Mouse (Mus musculus) right cerebral cortex, adult 18-20 months (tissue): ENCODE measurements around the gene Pex11b.
A peak's percentile ranks its signal among the peaks of the same experiment; 100 is the strongest.
"Not testable (repeated sequence)": the region's sequence is repeated elsewhere in the genome, so short reads cannot be mapped to it uniquely, and the experiment has no call there.

Source experiments
- DNase-seq: peaks from one replicate; pipeline ENCODE4 v3.0.0; 2022; ENCODE audit warnings: mixed read lengths

Pex11b gene

DNA sequence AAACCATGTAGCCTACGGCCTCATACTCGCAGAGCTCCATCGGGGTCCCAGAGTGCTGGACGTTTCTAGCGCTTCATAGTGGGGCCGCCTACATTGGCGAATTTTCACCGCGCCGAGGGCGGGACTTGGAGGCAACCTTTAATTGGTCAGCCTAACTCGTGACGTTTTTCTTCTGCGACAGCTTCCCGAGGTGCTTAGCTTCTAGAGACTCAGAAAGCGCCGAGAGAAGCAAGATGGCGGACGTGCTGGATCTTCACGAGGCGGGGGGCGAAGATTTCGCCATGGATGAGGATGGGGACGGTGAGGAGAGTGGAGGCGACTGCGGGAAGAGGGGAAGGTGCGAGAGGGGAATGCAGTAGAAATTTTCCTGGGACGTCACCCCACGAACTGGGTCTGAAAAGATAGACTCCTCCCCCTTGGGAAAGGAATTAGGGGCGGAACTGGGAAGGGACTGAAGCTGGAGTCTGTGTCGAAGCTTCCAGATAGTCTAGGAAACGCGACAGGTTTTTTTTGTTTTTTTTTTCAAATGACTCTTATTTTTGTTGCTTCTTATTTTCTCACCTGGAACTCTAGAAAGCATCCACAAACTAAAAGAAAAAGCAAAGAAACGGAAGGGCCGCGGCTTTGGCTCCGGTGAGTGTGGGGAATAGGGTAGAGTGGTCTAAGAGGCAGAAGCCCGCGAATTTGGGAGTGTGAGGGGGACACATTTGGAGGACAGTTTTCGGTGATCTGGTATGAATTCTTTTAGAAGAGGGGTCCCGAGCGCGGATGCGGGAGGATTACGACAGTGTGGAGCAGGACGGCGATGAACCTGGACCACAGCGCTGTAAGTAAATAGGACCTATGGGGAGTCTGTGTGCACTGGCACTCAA lies 5.2 kb upstream of the Pex11b start, which contains the start of gene Rbm8a:
Rbm8a (plus strand) TSS at position 205 of the 872 bp plus-strand sequence.
- peak; percentile 98 for DNase-seq

DNA sequence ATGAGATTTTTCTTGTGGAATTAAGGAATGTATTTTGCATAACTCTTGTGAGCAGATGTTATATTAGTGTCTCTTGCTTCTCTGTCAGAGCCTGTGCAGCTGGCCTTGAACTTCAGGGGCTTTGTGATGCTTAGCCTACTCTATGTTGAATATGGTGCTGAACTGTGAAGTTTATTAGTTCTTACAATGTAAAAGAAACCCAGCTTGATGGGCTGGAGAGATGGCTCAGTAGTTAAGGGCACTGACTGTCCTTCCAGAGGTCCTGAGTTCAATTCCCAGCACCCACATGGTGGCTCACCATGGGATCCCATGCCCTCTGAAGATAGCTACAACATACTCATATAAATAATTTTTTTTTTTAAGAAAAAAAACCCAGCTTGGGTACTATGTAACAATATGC lies 3.1 kb upstream of the Pex11b start:
- DNase-seq, result no peak

DNA sequence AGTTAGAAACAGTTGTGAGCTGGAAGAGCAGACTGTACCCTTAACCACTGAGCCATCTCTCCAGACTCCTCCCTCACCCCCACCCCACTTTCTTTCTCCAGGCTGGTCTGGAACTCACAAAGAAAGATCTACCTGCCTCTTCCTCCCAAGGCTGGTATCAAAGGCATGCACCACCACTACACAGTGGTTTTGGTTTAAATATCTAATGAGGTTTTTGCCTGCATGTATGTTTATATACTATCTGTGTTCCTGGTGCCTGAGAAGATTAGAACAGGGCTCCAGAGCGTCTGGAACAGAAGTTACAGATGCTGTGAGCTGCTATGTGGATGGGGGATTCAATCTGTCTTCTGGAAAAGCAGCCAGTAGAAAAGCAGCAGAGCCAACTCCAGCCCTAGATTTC lies 1.2 kb upstream of the Pex11b start:
- no peak for DNase-seq

DNA sequence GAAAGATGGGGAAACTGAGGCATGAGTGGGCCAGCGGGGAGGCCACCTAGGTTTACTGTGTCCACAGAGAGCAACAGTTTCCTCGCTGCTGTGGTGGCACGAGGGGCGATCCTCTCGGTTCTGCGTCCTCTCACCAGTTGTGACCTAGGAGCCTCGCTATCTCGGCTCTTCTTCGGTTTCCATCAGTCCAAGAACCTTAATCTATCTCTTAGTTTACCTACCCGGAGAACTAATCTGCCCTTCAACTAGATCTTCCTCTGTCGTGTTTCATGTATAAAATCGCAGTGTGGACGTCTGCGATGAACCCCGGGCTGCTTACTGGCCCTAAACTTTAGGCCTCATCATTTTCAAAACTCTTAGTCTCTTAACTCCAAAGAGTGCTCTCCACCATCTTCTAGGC lies 730 bp downstream of the Pex11b start:
- no peak for DNase-seq

DNA sequence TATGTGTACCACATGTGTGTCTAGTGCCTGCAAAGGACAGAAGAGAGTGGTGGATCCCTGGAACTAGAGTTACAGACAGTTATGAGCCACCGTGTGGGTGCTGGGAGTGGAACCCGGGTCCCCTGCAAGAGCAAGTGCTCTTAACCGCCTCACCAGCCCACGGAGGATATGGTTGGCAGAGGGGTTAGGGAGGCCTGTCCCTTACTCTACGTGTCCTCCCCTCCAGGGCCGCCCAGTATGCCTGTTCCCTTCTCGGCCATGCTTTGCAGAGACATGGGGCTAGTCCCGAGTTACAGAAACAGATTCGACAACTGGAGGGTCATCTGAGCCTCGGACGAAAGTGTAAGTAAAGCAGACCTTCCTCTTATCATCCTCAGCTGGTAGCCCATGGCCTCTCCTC lies 1.3 kb downstream of the Pex11b start:
- no peak for DNase-seq

DNA sequence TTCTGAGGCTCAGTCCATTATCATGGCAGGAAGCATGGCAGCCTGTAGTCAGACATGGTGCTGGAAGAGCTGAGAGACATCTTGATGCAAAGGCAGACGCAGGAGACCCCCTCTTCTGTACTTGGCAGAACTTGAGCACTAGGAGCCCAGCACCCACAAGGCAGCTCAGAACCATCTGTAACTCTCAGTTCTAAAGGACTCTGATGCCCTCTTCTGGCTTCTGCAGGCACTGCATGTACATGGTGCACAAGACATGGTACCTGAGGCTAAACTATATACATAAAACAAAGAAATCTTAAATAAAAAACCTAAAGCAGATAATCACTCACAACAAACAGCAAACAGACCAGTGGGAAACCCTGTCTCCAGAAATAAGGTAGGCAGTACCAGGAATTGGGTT lies 4.0 kb downstream of the Pex11b start:
- peak; percentile 33 for DNase-seq

DNA sequence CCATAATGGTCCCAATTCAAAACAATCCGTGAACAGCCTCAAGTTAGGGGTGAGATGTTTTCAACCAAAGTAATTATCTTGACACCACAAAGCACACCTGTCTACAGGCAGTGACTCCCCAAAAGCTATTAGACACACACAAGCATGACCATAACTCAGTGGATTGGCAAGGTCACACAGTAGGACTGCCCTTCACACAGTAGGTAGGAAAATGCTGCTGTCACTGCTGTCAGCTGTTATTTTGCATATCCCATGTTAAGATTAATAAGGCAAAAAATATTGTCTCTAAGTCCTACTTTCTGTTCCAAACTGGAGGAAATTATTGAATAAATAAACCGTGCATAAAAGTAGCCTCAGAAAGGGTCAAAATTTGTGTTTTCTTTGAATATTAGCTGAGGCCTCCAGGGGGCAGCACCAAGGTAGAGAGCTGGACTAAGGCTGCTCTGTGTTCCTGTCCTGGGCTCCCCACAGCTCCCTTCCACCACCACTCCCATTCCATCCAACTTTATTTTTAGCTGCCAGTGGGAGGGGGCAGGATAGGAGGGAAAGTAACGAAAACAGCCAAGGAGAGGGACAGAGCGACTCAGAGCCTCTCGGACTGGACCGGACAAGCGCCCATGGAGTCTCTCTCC lies 10.0 kb downstream of the Pex11b start, which contains the start of gene Itga10:
Itga10 (plus strand) TSS at position 567 of the 632 bp plus-strand sequence.
- DNase-seq, result no peak

DNA sequence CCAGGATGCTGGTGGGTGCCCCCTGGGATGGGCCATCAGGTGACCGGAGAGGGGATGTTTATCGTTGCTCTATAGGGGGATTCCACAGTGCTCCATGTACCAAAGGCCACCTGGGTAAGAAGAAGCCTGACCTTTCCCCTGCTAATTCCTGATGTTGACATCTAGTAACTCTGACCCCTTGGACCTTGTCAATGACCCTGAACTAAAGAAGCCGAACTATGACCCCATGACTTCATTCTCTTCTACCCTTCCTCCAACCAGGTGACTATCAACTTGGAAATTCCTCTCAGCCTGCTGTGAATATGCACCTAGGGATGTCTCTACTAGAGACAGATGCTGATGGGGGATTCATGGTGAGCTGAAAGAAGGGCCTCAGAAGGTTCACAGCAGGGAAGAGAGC lies 12.2 kb downstream of the Pex11b start:
- no peak for DNase-seq

DNA sequence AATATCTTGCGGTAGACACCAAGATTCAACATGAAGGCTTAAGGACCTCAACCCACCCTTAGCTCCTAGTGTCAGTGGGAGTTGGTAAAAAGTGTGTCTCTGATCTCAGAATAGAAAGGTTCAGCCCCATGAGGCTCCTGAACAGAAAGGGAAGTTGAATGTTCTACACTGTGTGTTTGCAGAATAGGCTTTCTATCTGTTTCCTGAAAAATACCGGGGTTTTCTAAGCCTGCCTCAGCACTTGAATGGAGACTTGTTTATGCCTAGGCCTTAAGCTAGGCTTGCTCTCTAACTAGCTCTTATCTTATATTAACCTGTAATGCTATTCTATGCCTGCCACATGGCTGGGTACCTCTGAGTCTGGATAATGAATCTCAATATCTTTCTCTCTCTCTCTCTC lies 25.7 kb downstream of the Pex11b start:
- no peak for DNase-seq

DNA sequence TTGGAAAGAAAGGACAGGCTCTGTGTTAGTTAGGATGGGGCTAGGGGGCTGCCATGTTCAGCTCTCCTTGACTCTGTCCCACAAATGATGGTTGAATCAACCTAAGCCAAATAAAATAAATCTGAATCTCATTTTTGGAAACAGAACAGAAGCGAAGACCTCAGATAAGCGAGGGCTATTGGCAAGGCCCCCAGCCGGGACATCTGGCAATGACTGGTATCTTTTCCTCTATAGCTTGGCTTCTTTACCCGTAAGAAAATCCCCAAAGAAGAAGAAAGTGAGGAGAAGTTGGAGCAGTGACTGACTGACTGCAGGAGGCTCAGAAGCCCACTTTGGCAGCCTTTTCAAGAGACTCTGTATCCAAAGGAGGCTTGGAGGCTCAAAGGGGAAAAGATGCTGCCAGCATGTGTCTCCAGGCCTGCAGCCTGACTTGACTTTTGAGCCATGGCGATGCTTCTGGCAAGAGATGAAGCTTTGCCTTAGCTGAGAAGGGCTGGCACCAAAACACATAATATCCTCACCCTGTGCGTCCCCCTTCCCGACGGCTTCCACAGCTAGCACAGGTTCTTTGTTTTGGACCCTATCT lies 27.6 kb downstream of the Pex11b start:
- DNase-seq, result no peak

DNA sequence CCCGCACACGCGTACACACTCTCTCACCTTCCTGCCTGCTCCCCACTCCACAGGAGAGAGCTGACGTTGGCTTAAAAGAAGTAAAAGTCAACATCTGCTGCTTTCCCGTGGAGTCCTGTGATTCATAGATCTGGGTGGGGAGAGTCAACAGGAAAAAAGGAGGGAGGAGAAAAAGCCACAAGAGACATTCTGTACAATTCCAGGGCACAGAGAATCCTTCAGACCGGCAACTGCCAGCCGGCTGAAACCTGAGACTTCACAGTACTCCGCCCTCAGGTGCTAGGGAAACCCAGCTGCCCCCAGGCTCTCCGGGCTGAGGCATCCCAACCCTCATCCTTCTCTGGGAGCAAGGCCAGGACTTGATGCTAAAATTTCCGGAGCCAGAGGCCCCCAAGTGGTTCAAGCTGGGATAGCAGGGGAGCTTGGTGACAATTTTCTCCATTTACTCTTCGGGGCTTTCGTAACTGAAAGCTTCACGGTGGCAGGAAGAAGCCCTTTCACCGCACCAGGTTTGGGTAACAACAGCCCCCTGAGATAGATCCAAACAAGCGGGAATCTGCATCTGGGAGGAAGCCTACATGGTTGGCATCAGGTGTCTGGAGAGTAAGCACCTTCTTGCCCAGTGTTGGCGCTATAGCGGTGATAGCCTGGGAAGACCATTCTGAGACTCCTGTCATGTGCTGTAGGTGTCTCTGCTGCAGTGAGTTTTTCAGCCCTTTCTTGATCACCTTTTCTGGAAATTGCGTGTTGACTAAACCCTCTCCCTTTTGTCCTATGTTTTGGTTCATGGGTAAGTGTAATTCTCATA lies 28.5 kb downstream of the Pex11b start:
- DNase-seq, result peak; percentile 90

DNA sequence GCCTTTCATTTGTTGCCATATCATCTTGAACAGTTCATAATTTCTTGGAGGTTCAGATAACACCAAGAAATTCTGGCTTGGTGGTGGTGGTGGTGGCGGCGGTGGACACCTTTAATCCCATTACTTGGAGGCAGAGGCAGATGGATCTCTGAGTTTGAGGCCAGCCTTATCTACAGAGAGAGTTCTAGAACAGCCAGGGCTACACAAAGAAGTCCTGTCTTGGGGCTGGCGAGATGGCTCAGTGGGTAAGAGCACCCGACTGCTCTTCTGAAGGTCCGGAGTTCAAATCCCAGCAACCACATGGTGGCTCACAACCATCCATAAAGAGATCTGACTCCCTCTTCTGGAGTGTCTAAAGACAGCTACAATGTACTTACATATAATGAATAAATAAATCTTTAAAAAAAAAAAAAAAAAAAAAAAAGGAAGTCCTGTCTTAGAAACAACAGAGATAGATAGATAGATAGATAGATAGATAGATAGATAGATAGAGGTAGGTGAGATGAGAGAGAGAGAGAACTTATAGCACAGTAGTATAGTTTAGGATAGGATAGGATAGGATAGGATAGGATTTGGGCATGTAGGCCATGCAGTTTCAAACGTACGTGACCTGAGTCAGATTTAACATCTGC lies 30.7 kb downstream of the Pex11b start:
- DNase-seq, result not testable (repeated sequence)

DNA sequence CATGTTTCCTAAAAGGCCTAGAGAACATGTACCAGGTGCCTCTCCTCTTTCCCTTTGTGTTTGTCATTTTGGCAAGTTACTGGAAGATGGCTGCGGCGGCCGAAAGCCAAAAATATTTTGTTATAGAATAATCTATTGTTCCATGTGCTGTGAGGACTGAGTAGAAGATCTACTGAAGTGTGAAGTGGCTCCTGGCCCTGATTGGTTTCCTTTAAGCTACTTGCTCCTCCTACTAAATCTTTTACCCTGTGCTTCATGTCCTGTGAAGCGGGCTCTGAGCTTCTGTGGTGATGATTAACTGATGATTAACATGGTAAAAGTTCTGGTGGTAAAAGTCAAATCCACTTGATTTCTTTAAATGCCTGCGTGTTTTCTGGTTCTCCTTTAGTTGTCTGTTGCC lies 31.7 kb downstream of the Pex11b start:
- DNase-seq, result no peak

DNA sequence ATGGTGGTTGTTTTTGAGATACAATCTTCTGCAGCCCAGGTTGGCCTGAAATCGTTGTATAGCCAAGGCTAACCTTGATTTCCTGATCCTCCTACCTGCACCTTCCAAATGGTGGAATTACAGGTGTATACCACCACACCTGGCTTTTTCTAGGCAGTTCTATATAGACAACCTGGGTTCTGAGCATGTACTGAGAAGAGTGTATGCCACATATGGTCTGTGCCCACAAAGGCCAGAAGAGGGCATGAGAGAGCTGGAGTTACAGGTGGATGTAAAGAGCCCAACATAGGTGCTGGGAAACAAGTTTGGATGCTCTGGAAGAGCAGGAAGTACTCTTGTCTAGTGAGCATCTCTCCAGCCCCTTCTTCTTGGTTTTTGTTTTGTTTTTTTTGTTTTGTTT lies 32.1 kb downstream of the Pex11b start:
- no peak for DNase-seq

DNA sequence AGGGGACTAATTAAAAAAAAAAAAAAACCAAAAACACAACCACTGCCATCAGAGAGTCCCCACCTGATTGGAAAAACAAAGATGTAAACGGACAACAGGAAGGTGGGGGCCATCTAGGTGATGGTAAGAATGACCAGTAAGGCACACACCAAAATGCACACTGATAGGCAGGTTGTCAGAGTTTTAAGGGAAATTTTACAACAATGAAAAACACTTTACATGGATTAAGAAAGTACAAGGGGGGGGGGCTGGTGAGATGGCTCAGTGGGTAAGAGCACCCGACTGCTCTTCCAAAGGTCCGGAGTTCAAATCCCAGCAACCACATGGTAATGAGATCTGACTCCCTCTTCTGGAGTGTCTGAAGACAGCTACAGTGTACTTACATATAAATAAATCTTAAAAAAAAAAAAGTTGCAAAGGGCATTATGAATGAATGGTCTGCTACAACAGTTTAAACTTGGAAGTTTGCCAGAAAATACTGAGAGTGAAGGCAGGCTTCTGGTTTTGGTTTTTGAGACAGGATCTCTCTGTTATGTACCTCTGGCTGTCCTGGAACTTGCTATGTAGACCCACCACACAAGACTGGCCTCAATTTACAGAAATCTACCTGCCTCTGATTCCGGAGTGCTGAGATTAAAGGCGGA lies 33.4 kb downstream of the Pex11b start:
- DNase-seq, result no peak

DNA sequence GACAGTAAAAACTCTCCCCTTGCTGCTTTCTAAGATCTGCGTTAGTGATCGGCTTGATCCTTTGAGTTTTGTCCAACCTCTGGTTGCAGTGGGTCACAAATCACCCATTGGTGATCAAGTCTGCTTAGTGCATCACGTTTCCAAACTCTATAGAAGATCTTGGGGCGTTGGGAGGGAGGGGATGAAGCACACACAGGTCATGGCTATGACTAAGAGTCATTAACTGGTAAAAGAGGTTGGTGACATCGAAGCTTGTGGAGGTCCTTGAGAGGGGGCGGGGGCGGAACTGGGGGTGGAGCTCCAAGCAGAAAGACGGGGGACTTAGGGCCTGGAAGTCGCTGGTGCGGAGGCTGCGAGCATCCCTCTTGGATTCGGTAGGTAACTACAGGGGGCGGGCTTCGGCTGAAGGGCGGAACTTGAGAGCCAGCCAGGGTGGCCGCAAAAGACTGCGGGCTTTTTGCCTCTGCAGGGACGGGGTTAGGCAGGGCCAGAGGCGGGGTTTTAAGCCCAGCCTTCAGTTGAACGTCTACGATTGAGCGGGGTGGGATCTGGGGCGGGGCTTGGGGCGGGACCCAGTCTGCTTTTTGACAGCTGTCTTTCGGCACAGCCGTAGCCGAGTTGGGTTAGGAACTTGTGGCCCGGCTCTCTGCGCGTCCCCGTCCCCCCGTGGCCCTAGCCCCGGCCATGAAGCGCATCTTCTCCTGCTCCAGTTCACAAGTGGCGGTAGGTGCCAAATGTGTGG lies 34.7 kb downstream of the Pex11b start, which contains the start of gene Ankrd35:
Ankrd35 (plus strand) TSS at position 405 of the 742 bp plus-strand sequence.
- DNase-seq, result peak; percentile 78

DNA sequence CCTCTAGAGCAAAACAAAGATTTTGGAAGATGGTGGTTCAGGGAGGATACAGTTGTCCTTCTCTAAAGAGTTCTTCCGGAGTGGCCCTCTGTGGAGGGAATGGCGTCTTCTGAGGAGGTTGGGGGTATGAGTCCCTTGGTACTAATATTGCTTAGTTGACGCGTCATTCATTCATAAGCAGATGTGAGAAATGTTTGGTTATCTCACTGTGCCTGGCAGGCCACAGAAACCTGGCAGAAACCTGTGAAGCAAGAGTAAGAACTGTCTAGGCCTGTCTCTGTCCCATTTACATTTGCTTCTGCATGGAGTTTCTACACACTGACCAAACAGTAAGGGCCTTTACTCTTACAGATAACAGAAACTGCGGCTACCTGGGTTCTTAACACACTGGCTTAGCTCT lies 36.3 kb downstream of the Pex11b start:
- no peak for DNase-seq

DNA sequence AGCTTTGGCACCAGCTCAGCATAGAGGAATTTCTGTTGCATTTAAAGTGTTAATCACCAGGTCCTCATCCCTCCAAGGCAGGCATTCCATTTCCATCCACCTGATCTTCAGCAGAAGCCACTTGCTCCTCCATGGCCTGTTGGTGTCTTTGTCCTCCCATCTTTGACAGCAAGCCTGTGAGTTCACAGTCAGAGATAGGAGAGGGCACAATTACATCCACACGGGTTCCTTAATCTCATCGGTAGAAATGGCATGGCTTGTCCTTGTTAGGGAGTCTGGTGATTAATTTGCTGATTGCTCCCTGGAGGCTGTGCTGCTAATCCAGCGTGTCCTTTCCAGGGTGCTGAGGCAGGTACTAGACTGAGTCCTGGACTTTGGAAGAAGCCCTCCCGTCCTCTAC lies 38.3 kb downstream of the Pex11b start:
- DNase-seq, result no peak

DNA sequence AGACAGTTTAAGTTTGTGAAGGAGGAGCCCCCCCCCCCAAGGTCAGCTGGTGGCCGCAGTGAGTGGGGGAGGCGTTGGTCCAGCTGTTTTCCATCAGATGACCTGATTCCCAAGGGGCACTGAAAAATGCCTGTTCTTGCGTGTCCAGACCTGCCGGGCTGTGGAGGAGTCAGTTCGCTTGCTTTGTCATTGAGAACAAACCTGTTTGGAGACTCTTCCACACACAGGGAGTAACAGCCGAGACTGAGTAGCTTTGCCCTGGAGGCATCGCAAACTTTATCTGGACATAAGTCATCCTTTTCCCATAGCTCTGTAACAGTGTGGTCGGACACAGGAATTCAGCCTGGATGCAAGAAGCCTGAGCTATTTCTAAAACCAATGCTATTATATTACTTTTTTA lies 39.3 kb downstream of the Pex11b start:
- no peak for DNase-seq

DNA sequence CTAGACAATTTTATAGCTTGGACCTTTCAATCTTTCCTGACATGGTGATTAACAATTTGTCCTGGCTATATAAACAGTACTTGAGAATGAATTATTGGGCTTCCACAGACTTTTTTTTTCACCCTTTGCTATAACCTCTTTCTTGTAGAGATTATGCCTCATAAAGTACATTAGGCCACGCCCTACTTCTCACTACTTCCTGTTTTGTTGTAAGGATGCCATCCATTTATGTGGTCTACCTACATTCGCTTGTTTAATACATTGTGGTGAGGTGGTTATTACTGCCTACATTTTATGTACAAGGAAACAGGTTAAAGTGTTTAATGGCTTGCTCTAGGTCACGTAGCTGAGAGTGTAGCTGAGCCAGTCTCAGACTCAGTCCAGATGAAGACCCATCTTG lies 40.0 kb downstream of the Pex11b start:
- DNase-seq, result no peak

DNA sequence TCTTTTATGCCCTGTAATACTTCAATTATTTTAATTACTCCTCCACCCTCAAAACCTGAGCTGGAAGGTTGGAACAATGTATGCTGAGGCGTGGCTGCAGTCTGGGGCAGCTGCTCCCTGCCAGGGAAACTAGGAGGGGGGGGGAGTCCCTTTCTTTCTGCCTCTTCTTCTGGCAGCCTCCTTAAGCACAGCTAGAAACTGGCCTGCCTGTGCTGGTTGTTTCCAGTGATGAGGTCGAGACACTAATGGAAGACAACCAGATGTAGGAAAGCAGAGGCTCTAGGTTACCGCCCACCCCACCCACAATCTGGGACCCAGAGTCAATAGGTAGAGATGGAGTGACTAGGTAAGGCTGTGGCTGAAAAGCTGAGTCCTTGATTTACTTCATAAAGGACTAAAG lies 40.5 kb downstream of the Pex11b start:
- DNase-seq, result no peak
